In genomic region chr7:117161193-117161908, GRCm38 (mm10) we compare ENCODE assay signal across 15 mouse cellular contexts.
DNase-seq lines count a peak whose midpoint lies in the region; ATAC-seq and TF ChIP-seq lines count a peak whose summit lies in the region.
"Had no signal": no experiment of that assay in that cellular context is flagged by ENCODE, and none has a peak within 500 bp of the region (broad histone marks: within the 10 kb centered on the region; RNA-seq: fewer than 3 reads in every experiment).

No protein-coding gene starts in this region.

- no peak overlapping the region for H3K9ac ChIP-seq in neural tube, embryonic 15.5 days (replicated peaks)
- H3K9ac ChIP-seq in hindbrain, embryonic 11.5 days (ENCODE audit: low read depth, low read length), result no peak overlapping the region
- H3K9ac ChIP-seq in neural tube, embryonic 12.5 days, result no peak overlapping the region
- H3K9ac ChIP-seq: embryonic facial prominence, embryonic 12.5 days; lung, embryonic 14.5 days had no signal

- ATAC-seq in neural tube, embryonic 15.5 days (ENCODE audit: low FRiP score), result no peak
- ATAC-seq in hindbrain, embryonic 11.5 days (ENCODE audit: low FRiP score), result peak; percentile 60
- ATAC-seq in neural tube, embryonic 12.5 days (ENCODE audit: low FRiP score, low read depth), result peak; percentile 29; the same call in 1 of the 2 replicates

- H3K4me2 ChIP-seq in neural tube, embryonic 15.5 days, result no peak overlapping the region
- H3K4me2 ChIP-seq in hindbrain, embryonic 11.5 days (replicated peaks; ENCODE audit: low read depth, low read length), result no peak overlapping the region
- no peak overlapping the region for H3K4me2 ChIP-seq in neural tube, embryonic 12.5 days (replicated peaks)
- H3K4me2 ChIP-seq: embryonic facial prominence, embryonic 12.5 days; lung, embryonic 14.5 days had no signal

- H3K9me3 ChIP-seq in neural tube, embryonic 15.5 days (replicated peaks), result no peaks in the 10 kb centered on the region
- H3K9me3 ChIP-seq in hindbrain, embryonic 11.5 days (ENCODE audit: control insufficient read depth, low read length), result no peaks in the 10 kb centered on the region
- no peaks in the 10 kb centered on the region for H3K9me3 ChIP-seq in neural tube, embryonic 12.5 days
- H3K9me3 ChIP-seq: embryonic facial prominence, embryonic 12.5 days had no signal

- H3K4me3 ChIP-seq in neural tube, embryonic 15.5 days (replicated peaks), result no peak overlapping the region
- H3K4me3 ChIP-seq in hindbrain, embryonic 11.5 days (ENCODE audit: low read depth, low read length), result no peak overlapping the region
- H3K4me3 ChIP-seq in neural tube, embryonic 12.5 days, result no peak overlapping the region
- no peak overlapping the region for H3K4me3 ChIP-seq in gastrocnemius, adult 2 months
- H3K4me3 ChIP-seq: embryonic facial prominence, embryonic 12.5 days had no signal

- no peak for TF ChIP-seq CTCF in gastrocnemius, adult 2 months (IDR thresholded peaks at IDR 0.05)

- 47% methylated on average over 3 of the region's 3 CpGs for WGBS in neural tube, embryonic 15.5 days
- WGBS in hindbrain, embryonic 11.5 days, result 44% methylated on average over 3 of the region's 3 CpGs
- 51% methylated on average over 3 of the region's 3 CpGs for WGBS in neural tube, embryonic 12.5 days

- intact Hi-C loops in gastrocnemius, adult 2 months (cut with DNase I), result no loop called here

- H3K27me3 ChIP-seq in neural tube, embryonic 15.5 days (replicated peaks), result no peaks in the 10 kb centered on the region
- no peaks in the 10 kb centered on the region for H3K27me3 ChIP-seq in hindbrain, embryonic 11.5 days (ENCODE audit: control insufficient read depth, insufficient read depth, low read length)
- H3K27me3 ChIP-seq in neural tube, embryonic 12.5 days (replicated peaks), result no peaks in the 10 kb centered on the region
- H3K27me3 ChIP-seq: embryonic facial prominence, embryonic 12.5 days had no signal

- H3K27ac ChIP-seq in neural tube, embryonic 15.5 days (replicated peaks), result no peak overlapping the region
- H3K27ac ChIP-seq in hindbrain, embryonic 11.5 days (ENCODE audit: low read depth, low read length), result no peak overlapping the region
- H3K27ac ChIP-seq in neural tube, embryonic 12.5 days, result no peak overlapping the region
- no peak overlapping the region for H3K27ac ChIP-seq in gastrocnemius, adult 2 months
- H3K27ac ChIP-seq: embryonic facial prominence, embryonic 12.5 days; macrophage had no signal

- no peaks in the 10 kb centered on the region for H3K36me3 ChIP-seq in neural tube, embryonic 15.5 days
- no peaks in the 10 kb centered on the region for H3K36me3 ChIP-seq in hindbrain, embryonic 11.5 days (ENCODE audit: control insufficient read depth, insufficient read depth, low read length)
- no peaks in the 10 kb centered on the region for H3K36me3 ChIP-seq in neural tube, embryonic 12.5 days
- H3K36me3 ChIP-seq: embryonic facial prominence, embryonic 12.5 days had no signal

- H3K4me1 ChIP-seq in neural tube, embryonic 15.5 days, result no peaks in the 10 kb centered on the region
- no peaks in the 10 kb centered on the region for H3K4me1 ChIP-seq in hindbrain, embryonic 11.5 days (replicated peaks; ENCODE audit: control insufficient read depth, insufficient read depth, low read length)
- peaks cover 4% of the 10 kb centered on the region; the same call in 1 of the 2 replicates for H3K4me1 ChIP-seq in neural tube, embryonic 12.5 days
- H3K4me1 ChIP-seq: embryonic facial prominence, embryonic 12.5 days had no signal

- DNase-seq in heart, adult 11 months, result peak; percentile 79
- no peak for DNase-seq in heart, adult 8-10 months (ENCODE audit: low spot score)
- DNase-seq in neural tube, embryonic 10.5 days (ENCODE audit: extremely low spot score, low spot score), result peak; percentile 16
- DNase-seq in hindbrain, embryonic 11.5 days (ENCODE audit: low spot score), result peak; percentile 32
- DNase-seq in right cerebral cortex, adult 2 months (ENCODE audit: low spot score in 2 of 2), result no peak
- DNase-seq in gastrocnemius, adult 2 months, result no peak
- DNase-seq: cerebellum, adult 9-10 months; heart, postnatal 36 days; kidney, adult 11 months; kidney, postnatal 36 days; lung, embryonic 14.5 days had no signal

Comparison
In these comparisons a context has a peak if more than half of its experiments do, and no peak if none do; other contexts are left out.
1. DNase-seq: peak in heart, adult 11 months (single experiment), neural tube, embryonic 10.5 days (single experiment) and hindbrain, embryonic 11.5 days (single experiment); none in heart, adult 8-10 months (single experiment), right cerebral cortex, adult 2 months (0 of 2) and gastrocnemius, adult 2 months (single experiment).